ENCODE assay signal across 8 mouse cellular contexts in genomic region chr14:103069864-103070611, GRCm38 (mm10). TPM values are rescaled to one million over a fixed set of nuclear protein-coding genes. Genes with fewer than 3 reads are reported as not detected.
DNase-seq lines count a peak whose midpoint lies in the region; ATAC-seq lines count a peak whose summit lies in the region.

TSS of gene Cln5 (plus strand) at chr14:103070216.

- H3K27ac ChIP-seq in hindbrain, embryonic 11.5 days (ENCODE audit: low read depth, low read length): peak within 1 kb of the TSS; percentile 81

- H3K9ac ChIP-seq in hindbrain, embryonic 11.5 days (ENCODE audit: low read depth, low read length): peak within 1 kb of the TSS; percentile 77

- WGBS in hindbrain, embryonic 11.5 days: under 1% methylated on average over 47 of the region's 65 CpGs

- peak within 1 kb of the TSS; percentile 46 for H3K4me2 ChIP-seq in hindbrain, embryonic 11.5 days (replicated peaks; ENCODE audit: low read depth, low read length)

- DNase-seq in MN1 (ENCODE audit: low spot score): peak; percentile 94
- DNase-seq in cerebellum, adult 9-10 months: peak; percentile 94
- DNase-seq in frontal cortex, adult 2 months (ENCODE audit: extremely low spot score in 1 of 2, low spot score in 1 of 2): peak; percentile 79 to 89
- peak; percentile 97 for DNase-seq in hindbrain, embryonic 11.5 days (ENCODE audit: low spot score)
- DNase-seq in layer of hippocampus, postnatal 10 days (ENCODE audit: low spot score in 2 of 2): peak; percentile 83 to 89
- DNase-seq in lung, postnatal 10 days: peak; percentile 97
- peak; percentile 96 for DNase-seq in ovary, postnatal 36 days (ENCODE audit: low spot score)
- DNase-seq in thymus, postnatal 25 days: peak; percentile 93

- H3K4me3 ChIP-seq in hindbrain, embryonic 11.5 days (ENCODE audit: low read depth, low read length): peak within 1 kb of the TSS; percentile 65

- ATAC-seq in hindbrain, embryonic 11.5 days (ENCODE audit: low FRiP score): peak; percentile 97

- no peaks in the 10 kb centered on the region for H3K4me1 ChIP-seq in hindbrain, embryonic 11.5 days (replicated peaks; ENCODE audit: control insufficient read depth, insufficient read depth, low read length)

- H3K36me3 ChIP-seq in hindbrain, embryonic 11.5 days (ENCODE audit: control insufficient read depth, insufficient read depth, low read length): no peaks in the 10 kb centered on the region

- H3K27me3 ChIP-seq in hindbrain, embryonic 11.5 days (ENCODE audit: control insufficient read depth, insufficient read depth, low read length): no peaks in the 10 kb centered on the region

- no peaks in the 10 kb centered on the region for H3K9me3 ChIP-seq in hindbrain, embryonic 11.5 days (ENCODE audit: control insufficient read depth, low read length)

RNA-seq across cellular contexts. Expression of gene Cln5, which starts in this region (rescaled TPM):
- 11.7 and 13.2 TPM in 2 replicates for polyA plus RNA-seq in frontal cortex, adult 2 months (2012; rRNA removed)
- polyA plus RNA-seq in hindbrain, embryonic 11.5 days (2014; fragmentation: Nextera tagmentation; extraction: Ambion mirVana): 29.3 and 32.2 TPM in 2 replicates
- total RNA-seq in layer of hippocampus, postnatal 10 days (2021): 1 to 10 TPM; 6.5 to 6.9 TPM

Comparison
In these comparisons a context has a peak if more than half of its experiments do, and no peak if none do; other contexts are left out.
1. Peak in every context shown above with its lines: DNase-seq, ATAC-seq, H3K4me3 ChIP-seq and H3K27ac ChIP-seq.